Mouse (Mus musculus) embryo, embryonic 10 days (tissue): ENCODE measurements around the gene Adamtsl1.

Experiments
- DNase-seq: peaks from one replicate; pipeline ENCODE4 v3.0.0-alpha.2; 2015; ENCODE audit warnings: low spot score

Gene Adamtsl1

DNA sequence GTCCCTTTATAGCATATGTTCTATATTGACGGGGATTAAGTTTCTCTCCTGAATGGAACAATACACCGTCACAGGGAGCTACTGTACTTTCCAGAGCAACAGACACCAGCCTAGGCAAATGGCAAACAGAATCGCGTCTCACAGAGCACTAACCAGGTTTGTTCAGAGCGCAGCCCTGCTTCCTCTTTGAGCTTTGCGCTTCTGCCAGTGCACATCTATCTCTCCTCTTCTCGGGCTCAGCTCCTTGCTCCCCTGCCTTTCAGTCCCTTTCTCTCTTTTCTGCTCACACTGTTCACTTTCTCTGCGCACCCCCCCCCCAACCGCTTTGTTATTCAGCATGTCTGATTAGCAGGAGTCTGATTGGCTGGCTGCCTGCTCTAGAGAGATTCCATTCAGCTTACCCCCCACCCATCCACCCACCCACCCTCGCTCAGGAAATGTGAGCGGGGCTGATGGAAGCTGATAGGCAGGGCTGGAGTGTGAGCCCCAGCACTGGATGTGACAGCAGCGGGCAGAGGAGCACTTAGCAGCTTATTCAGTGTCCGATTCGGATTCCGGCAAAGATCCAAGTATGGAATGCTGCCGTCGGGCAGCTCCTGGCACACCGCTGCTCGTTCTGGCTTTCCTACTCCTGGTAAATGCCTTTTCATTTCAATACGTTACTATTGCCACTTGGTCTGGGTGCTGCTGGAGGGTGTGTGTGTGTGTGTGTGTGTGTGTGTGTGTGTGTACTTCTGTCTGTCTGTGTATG, 539.7 kb downstream of the Adamtsl1 start:
- peak; percentile 82 for DNase-seq

GRCm38 (mm10) chr4:86060614-86061013, 546.6 kb downstream of the Adamtsl1 start:
- no peak for DNase-seq

- no peak for DNase-seq
These were observed 554.4 kb downstream of the Adamtsl1 start for GRCm38 (mm10) chr4:86068376-86068775.

- DNase-seq, result peak; percentile 9
These were observed 555.1 kb downstream of the Adamtsl1 start for GRCm38 (mm10) chr4:86068875-86069718.

- no peak for DNase-seq
These were observed 560.9 kb downstream of the Adamtsl1 start for GRCm38 (mm10) chr4:86074871-86075270.

DNA sequence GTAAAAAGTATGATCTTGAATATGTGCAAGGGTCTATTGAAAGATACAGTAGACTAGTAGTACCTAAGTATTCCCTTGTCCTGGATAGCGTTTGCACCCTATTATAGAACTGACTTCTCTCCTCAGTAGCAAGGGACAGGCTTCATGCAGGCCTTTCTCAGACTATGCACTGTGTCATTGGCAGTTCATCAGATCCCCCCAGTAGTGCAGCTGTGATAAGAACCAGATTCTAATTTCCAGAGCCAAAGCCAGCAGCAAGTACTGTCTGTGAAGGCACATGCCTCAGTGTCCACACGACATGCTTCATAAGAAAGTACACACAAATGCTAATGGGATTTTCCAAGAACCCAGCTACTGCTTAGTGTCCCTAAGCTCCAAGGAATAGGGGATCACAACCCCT, 563.4 kb downstream of the Adamtsl1 start:
- no peak for DNase-seq

- DNase-seq, result no peak
These were observed 563.9 kb downstream of the Adamtsl1 start for GRCm38 (mm10) chr4:86077854-86078253.

DNA sequence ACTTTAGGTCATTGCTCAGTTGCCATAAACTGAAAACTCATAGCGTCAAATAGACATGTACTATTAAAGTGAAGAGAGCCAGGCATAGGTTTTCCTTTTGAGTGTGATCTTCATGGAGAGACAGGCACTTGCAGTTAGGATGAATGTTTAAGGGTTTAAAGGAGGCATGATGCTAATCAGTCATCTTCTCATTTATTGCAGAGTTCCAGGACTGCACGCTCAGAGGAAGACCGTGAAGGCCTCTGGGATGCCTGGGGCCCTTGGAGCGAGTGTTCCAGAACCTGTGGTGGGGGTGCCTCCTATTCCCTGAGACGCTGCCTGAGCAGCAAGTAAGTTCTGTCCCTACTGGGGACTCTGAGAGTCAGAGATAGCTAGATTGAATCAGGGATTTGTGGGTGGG, 573.5 kb downstream of the Adamtsl1 start:
- DNase-seq, result no peak

GRCm38 (mm10) chr4:86103207-86103606, 589.2 kb downstream of the Adamtsl1 start:
- DNase-seq, result no peak

- no peak for DNase-seq
These were observed 594.4 kb downstream of the Adamtsl1 start for GRCm38 (mm10) chr4:86108325-86108724.

- DNase-seq, result no peak
These were observed 605.1 kb downstream of the Adamtsl1 start for GRCm38 (mm10) chr4:86119067-86119466.

GRCm38 (mm10) chr4:86122431-86122830, 608.5 kb downstream of the Adamtsl1 start:
- DNase-seq, result no peak

GRCm38 (mm10) chr4:86124374-86124773, 610.4 kb downstream of the Adamtsl1 start:
- DNase-seq, result peak; percentile 12

DNA sequence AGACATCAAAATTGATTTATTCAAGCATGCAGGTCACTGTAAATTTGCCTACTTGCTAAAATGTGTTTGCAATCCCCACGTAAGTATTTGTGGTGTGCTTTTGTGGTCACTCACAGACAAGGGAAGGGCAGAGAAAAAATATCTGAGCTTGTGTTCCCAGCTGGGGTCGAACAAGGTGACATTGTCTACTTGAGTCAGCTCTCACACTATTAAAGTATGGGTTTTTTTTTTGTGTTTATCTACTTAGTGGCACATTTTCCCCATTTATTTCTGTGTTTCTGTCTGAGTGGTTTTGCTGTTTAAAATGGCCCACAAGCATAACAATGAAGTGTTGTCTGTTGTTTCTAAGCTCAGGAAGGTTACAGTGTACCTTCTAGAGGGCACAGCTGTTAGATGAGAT, 612.7 kb downstream of the Adamtsl1 start:
- DNase-seq, result no peak

DNA sequence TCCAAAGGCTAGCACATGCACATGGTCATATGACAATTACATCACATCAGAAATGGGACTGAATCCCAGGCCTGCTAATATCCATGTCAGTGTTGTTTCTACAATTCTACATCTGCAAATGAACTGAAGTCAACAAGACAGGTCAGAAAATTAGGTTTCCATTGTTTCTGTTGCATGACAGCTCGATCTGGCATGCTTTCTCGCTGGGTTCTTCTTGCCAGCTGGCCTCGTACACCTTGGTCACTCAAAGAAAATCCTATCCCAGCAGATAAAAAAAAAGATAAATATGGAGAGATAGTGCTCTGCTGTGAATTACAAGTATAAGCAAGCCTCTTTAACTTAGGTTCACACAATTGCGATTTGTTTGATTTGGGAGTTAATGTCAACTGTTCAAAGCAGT, 644.6 kb downstream of the Adamtsl1 start:
- no peak for DNase-seq

GRCm38 (mm10) chr4:86159362-86159761, 645.4 kb downstream of the Adamtsl1 start:
- DNase-seq, result no peak

DNA sequence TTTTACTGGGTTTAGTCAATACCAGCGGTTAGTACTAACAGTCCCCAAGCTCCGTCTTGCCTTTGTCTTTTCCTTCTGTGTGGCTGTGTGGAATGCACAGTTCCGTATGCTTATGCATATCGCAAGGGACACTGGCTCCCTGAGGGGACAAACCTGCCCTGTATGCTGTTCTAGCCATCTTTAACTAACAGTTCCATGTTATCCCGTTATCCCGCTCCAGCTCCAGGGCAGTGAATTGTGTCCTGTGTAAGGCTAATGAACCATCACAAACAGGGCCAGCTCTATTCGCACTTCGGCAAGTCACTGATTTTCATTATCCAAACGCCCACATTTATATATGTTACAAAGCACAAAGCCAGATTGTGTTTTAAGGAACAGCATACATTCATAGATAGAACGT, 656.8 kb downstream of the Adamtsl1 start:
- no peak for DNase-seq

DNA sequence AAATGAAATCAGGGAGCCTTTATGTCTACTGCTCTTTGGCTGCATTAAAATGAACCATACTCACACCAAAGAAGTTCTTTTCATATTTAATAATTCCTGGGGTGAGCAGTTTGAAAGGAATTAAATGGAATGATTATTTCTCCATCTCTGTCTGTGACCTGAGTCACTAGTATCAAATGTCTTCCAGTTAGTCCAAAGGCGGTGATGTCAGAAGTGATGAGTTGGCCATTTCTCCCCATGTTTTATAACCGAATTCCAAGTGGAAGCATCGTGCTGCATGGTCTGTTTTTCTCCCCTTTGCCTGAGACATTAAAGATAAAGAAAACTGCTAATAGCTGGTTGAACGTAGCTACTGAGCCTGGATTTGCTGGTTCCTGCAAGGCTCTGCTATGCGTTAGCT, 657.5 kb downstream of the Adamtsl1 start:
- DNase-seq, result no peak

- DNase-seq, result no peak
These were observed 663.5 kb downstream of the Adamtsl1 start for GRCm38 (mm10) chr4:86177471-86177870.

DNA sequence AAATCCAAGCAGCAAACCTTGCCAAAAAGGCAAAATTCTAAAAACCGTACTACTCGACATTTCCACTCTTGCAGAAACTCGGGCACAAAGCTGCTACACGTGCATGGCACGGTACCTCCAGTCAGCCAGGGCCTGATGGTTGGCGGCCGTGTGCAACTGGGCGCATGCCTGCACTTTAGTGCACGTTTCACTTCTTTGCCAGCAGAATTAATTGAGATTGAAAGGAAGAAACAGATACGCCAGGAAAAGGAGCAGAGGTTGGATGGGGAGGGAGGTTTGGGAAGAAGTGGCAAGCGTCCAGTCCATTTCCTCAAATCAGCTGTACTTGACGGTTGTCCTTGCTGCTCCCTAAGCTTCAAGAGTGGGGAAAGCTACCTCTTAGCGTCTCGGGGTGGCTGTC, 664.1 kb downstream of the Adamtsl1 start:
- no peak for DNase-seq

DNA sequence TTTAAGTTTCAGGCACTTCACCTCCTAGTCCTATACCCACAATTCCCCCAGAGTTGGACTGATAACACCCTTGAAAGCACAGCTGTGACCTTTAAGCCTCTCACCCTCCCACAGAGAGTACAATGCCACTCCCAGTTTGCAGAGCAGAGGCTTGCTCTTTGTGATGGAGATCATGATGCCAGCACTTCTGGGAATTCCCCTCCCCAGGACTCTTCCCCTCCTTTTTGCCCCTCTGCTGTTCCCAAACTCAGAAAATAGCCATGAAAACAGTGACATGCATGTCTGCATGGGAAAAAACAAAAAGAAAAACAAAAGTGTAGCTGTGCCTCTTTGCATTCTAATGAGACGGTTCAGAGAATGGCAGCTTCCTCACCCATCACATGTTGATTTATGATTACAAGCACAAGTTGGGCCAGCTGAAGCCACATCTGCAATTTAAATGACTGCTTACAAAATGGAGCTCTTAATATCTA, 669.8 kb downstream of the Adamtsl1 start:
- peak; percentile 72 for DNase-seq

DNA sequence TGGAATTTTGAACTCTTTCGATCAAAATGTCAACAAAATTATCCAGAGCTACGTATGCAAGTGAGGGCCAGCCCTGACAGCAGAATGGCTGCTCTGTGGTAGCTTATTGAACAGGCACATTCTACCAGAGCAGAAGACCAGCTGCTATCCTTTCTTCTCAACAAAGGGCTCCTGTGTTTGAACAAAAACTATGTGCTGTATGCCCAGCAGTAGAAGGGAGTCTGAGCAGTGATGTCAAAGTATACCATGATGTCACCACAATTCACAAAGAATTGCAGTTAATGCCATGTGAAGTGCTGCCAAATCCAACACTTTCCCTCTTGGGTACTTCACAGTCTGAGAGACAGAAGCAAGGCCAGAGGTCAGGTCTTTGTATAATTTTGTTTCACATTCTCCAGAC, 675.9 kb downstream of the Adamtsl1 start:
- peak; percentile 40 for DNase-seq

DNA sequence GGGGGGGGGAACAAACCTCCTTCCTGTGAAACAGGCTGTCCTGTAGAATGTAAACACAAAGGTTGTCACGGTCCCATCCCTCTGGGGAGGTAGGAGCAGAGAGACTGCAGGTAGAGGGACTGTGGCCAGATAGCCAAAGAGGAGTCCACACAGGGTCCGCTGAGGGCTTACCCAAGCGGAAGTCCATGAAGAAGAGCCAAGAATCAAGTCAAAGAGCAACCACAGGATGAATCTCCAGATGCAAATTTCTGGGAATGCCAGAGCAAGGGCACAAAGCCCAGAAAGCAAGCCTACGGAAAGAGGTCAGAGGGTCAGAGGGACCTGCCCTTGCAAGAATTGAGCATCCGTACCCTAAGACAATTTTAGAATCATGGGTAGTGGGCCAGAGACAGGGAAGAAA, 677.2 kb downstream of the Adamtsl1 start:
- DNase-seq, result no peak
